Mouse (Mus musculus) liver, embryonic 14.5 days (tissue): Measurements from ENCODE around the gene Tufm. TPM values are rescaled to one million over a fixed set of nuclear protein-coding genes. Genes with fewer than 3 reads are reported as not detected.

Experiments used
- ATAC-seq: fragments of 200-750 bp; cut with Nextera tagmentation; 2 replicates; pipeline ENCODE4 v1.8.0; 2017; ENCODE audit warnings: moderate number of reproducible peaks, mild to moderate bottlenecking, moderate library complexity; ENCODE audit not compliant: insufficient read depth
- DNase-seq, 3 experiments: peaks; one replicate each; pipeline ENCODE4 v3.0.0-alpha.2; 2012 to 2013; ENCODE audit warnings: low read depth in 3 of 3, low spot score in 3 of 3
- H3K27ac ChIP-seq: fragments of 300-500 bp; sonication (generic); 2 replicates; pipeline ENCODE4 v1.5.1; 2014; ENCODE audit warnings: moderate library complexity, mild to moderate bottlenecking, control low read depth, inconsistent platforms
- H3K27me3 ChIP-seq: fragments of 300-500 bp; sonication (generic); 2 replicates; pipeline ENCODE4 v1.6.1; 2014; ENCODE audit warnings: mild to moderate bottlenecking, low read length, moderate library complexity; ENCODE audit not compliant: control insufficient read depth, insufficient read depth
- H3K36me3 ChIP-seq: fragments of 300-500 bp; sonication (generic); replicated peaks from 2 replicates; pipeline ENCODE4 v1.6.1; 2014; ENCODE audit warnings: low read depth; ENCODE audit not compliant: control insufficient read depth, insufficient read depth
- H3K4me1 ChIP-seq, 2 experiments: fragments of 200-500 bp in 1 of 2; fragments of 300-500 bp in 1 of 2; sonication (generic) in 1 of 2; replicated peaks; 2 replicates each; pipeline ENCODE4 v1.6.1; 2012 to 2014; ENCODE audit warnings: antibody characterized with exemption in 1 of 2, inconsistent platforms in 1 of 2, low read length in 1 of 2; ENCODE audit not compliant: control insufficient read depth in 2 of 2, insufficient read depth in 2 of 2
- H3K4me2 ChIP-seq: fragments of 300-500 bp; sonication (generic); 2 replicates; pipeline ENCODE4 v1.6.1; 2014; ENCODE audit warnings: low read depth, mild to moderate bottlenecking, control low read depth, moderate library complexity
- H3K4me3 ChIP-seq, 2 experiments: fragments of 200-500 bp in 1 of 2; fragments of 300-500 bp in 1 of 2; sonication (generic) in 1 of 2; 2 replicates each; pipeline ENCODE4 v1.5.1; 2012 to 2014; ENCODE audit warnings: low read depth in 2 of 2, low read length in 2 of 2, mild to moderate bottlenecking in 2 of 2, control low read depth in 1 of 2, inconsistent platforms in 1 of 2, moderate library complexity in 1 of 2; ENCODE audit not compliant: insufficient read depth in 1 of 2
- H3K9ac ChIP-seq: fragments of 300-500 bp; sonication (generic); replicated peaks from 2 replicates; pipeline ENCODE4 v1.6.1; 2014; ENCODE audit warnings: mild to moderate bottlenecking, control low read depth, moderate library complexity
- H3K9me3 ChIP-seq: fragments of 300-500 bp; sonication (generic); 2 replicates; pipeline ENCODE4 v1.6.1; 2016; ENCODE audit warnings: low read length, mixed read lengths; ENCODE audit not compliant: control insufficient read depth
- CTCF ChIP-seq: IDR thresholded peaks from 2 replicates; pipeline ENCODE4 v1.5.1; 2016; ENCODE audit warnings: antibody characterized with exemption, low read depth, control low read depth
- EP300 ChIP-seq: IDR thresholded peaks from 2 replicates; pipeline ENCODE4 v1.6.1; 2016; ENCODE audit warnings: antibody characterized with exemption, low read depth
- WGBS: fragments of 180-500 bp; shearing (Covaris S2); extraction: QIAGEN DNeasy Blood & Tissue Kit; methylation state at CpG from one replicate; pipeline ENCODE4 v1.1.7; 2014; ENCODE audit not compliant: insufficient replicate concordance; 5-methylcytosine and 5-hydroxymethylcytosine counted together
- polyA plus RNA-seq, 2 experiments: library from polyadenylated mRNA; depleted of rRNA in 1 of 2; stranded (reverse) in 1 of 2; unstranded in 1 of 2; fragments of >200 nt; fragmentation: Nextera tagmentation in 1 of 2; extraction: Ambion mirVana in 1 of 2; gene quantifications; 2 replicates each; pipeline versions ENCODE4 v1.2.1 to v1.2.3; 2012 to 2014

Gene Tufm
- polyA plus RNA-seq, 2 experiments, result 67.8 to 73.2 TPM

GRCm38 (mm10) chr7:126453861-126454260 lies 33.3 kb upstream of the Tufm start:
- no peak overlapping the region for H3K4me3 ChIP-seq
- no peak for TF ChIP-seq EP300
- no peak for TF ChIP-seq CTCF
- H3K9me3 ChIP-seq, result no peaks in the 10 kb centered on the region
- DNase-seq, result no peak
- H3K27ac ChIP-seq, result no peak overlapping the region
- no peaks in the 10 kb centered on the region for H3K4me1 ChIP-seq
- WGBS, result 43% methylated on average over 7 of the region's 7 CpGs
- ATAC-seq, result no peak
- H3K9ac ChIP-seq, result no peak overlapping the region
- H3K36me3 ChIP-seq, result no peaks in the 10 kb centered on the region
- H3K27me3 ChIP-seq, result no peaks in the 10 kb centered on the region
- no peak overlapping the region for H3K4me2 ChIP-seq

DNA sequence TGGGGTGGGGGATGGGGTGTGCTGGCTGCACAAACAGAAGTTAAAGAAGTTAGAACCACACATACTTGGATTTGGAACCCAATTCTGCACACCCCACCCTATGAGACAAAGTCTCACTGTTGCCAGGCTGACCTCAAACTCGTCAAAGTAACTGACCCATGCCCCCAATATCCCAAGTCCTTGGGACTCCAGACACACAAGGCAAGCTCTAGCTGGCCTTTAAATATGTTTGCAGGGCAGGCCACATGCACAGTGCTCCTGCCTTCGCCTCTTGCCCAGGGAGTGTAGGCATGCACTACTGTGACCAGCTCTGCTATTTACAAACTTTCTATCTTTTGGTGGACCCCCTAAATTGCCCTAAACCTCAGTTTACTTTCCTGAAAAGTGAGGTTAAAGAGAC lies 31.9 kb upstream of the Tufm start:
- WGBS, result 57% methylated on average over 2 of the region's 2 CpGs
- H3K27me3 ChIP-seq, result no peaks in the 10 kb centered on the region
- H3K4me1 ChIP-seq, result no peaks in the 10 kb centered on the region
- ATAC-seq, result no peak
- no peak for DNase-seq
- no peaks in the 10 kb centered on the region for H3K36me3 ChIP-seq
- no peak overlapping the region for H3K27ac ChIP-seq
- H3K9me3 ChIP-seq, result no peaks in the 10 kb centered on the region
- H3K4me3 ChIP-seq, result no peak overlapping the region
- TF ChIP-seq CTCF (no peak), EP300 (no peak)
- no peak overlapping the region for H3K4me2 ChIP-seq
- no peak overlapping the region for H3K9ac ChIP-seq

DNA sequence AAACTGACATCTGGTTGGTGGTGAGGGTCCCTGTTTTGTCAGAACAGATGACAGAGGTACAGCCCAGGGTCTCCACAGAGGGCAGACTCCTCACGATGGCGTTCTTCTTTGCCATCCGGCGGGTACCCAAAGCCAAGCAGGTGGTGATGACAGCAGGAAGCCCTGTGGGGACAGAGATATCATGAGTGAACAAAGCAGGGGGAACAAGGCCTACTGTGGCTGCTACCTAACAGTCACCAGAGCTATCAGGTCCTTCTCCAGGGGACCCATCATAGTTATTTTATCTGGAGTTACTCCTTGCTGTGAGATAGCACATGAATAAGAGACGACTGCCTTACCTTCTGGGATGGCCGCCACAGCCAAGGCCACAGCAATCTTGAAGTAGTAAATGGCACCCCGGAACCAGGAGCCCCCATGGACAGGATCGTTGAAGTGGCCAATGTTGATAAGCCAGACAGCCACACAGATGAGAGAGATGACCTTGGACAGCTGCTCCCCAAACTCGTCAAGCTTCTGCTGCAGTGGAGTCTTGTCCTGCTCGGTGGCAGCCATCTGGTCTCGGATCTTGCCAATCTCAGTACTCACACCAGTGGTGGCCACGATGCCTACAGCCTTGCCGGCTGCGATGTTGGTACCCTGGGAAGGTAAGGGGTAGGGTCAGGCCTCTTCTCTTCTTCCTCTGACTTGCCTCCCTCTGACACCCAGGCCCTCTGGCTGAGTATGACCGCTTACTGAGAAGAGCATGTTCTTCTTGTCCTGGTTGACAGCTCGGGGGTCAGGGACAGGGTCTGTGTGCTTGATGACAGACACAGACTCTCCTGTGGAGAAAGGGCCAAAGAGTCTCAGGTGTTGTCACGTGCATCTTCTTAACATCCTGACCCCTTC lies 30.5 kb upstream of the Tufm start:
- Histone ChIP-seq H3K4me3 (no peak overlapping the region), H3K9me3 (no peaks in the 10 kb centered on the region), H3K27me3 (no peaks in the 10 kb centered on the region), H3K4me2 (no peak overlapping the region), H3K27ac (no peak overlapping the region), H3K36me3 (no peaks in the 10 kb centered on the region), H3K9ac (no peak overlapping the region), H3K4me1 (no peaks in the 10 kb centered on the region)
- no peak for DNase-seq
- WGBS, result 41% methylated on average over 17 of the region's 17 CpGs
- peak; percentile 28; the same call in 1 of the 2 replicates for ATAC-seq
- TF ChIP-seq EP300, result no peak
- no peak for TF ChIP-seq CTCF

DNA sequence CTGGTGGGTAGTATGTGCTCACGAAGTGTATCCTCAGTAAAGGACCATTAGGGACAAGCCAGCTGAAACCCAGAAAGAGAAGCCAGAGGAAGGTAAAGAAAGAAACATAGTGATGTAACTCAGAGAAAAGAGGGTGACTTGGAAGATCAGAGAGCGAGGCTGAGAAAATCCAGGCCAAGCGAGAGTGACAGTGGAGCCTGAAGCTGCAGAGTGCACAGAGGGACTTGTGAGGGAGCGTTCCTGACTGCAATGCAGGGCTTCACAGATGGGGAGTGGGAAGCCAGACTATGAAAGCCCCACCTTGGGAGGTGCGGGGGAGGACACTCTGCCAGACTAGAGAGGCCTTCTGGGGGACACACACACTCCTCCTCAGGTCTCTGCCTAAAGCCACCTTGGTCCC lies 28.9 kb upstream of the Tufm start:
- no peaks in the 10 kb centered on the region for H3K27me3 ChIP-seq
- WGBS, result 71% methylated on average over 5 of the region's 5 CpGs
- H3K4me3 ChIP-seq, result no peak overlapping the region
- no peaks in the 10 kb centered on the region for H3K36me3 ChIP-seq
- H3K4me2 ChIP-seq, result no peak overlapping the region
- no peaks in the 10 kb centered on the region for H3K4me1 ChIP-seq
- TF ChIP-seq CTCF (no peak), EP300 (no peak)
- H3K9ac ChIP-seq, result no peak overlapping the region
- H3K9me3 ChIP-seq, result no peaks in the 10 kb centered on the region
- no peak for DNase-seq
- no peak overlapping the region for H3K27ac ChIP-seq
- no peak for ATAC-seq

GRCm38 (mm10) chr7:126458844-126459618 lies 28.1 kb upstream of the Tufm start:
- H3K36me3 ChIP-seq, result no peaks in the 10 kb centered on the region
- WGBS, result 65% methylated on average over 11 of the region's 11 CpGs

More at GRCm38 (mm10) chr7:126458844-126459618, 28.1 kb upstream of the Tufm start:
- Histone ChIP-seq H3K27ac (no peak overlapping the region), H3K27me3 (no peaks in the 10 kb centered on the region), H3K4me1 (0 out of 4 replicates have a peak, but pooled peaks cover 0 to 2% of the 10 kb centered on the region in 2 experiments), H3K9me3 (no peaks in the 10 kb centered on the region), H3K4me2 (no peak overlapping the region), H3K9ac (no peak overlapping the region), H3K4me3 (no peak overlapping the region)
- no peak for ATAC-seq
- no peak for DNase-seq
- TF ChIP-seq EP300 (no peak), CTCF (no peak)
